Mouse (Mus musculus) heart, adult 2 months (tissue): ENCODE results near the gene Cmtm6.

ENCODE experiments used
- CTCF ChIP-seq: fragments of 200-600 bp; IDR thresholded peaks from 2 replicates; pipeline ENCODE4 v1.8.1; 2022; ENCODE audit warnings: antibody characterized with exemption, mild to moderate bottlenecking, moderate library complexity
- EP300 ChIP-seq: fragments of 200-500 bp; IDR thresholded peaks from 2 replicates; pipeline ENCODE4 v1.6.1; 2011; ENCODE audit warnings: low read depth, low read length, control low read depth; ENCODE audit not compliant: insufficient read depth
- POLR2A ChIP-seq: fragments of 200-500 bp; IDR thresholded peaks from 2 replicates; pipeline ENCODE4 v1.6.1; 2011; ENCODE audit warnings: mild to moderate bottlenecking, low read depth, low read length, control low read depth; ENCODE audit not compliant: insufficient read depth

- no peak for TF ChIP-seq CTCF
- no peak for TF ChIP-seq EP300
- TF ChIP-seq POLR2A: no peak
These were observed 58.6 kb downstream of the Cmtm6 start for GRCm38 (mm10) chr9:114789557-114789956.
